17 mouse cellular contexts compared by ENCODE assay signal in the genomic region with DNA sequence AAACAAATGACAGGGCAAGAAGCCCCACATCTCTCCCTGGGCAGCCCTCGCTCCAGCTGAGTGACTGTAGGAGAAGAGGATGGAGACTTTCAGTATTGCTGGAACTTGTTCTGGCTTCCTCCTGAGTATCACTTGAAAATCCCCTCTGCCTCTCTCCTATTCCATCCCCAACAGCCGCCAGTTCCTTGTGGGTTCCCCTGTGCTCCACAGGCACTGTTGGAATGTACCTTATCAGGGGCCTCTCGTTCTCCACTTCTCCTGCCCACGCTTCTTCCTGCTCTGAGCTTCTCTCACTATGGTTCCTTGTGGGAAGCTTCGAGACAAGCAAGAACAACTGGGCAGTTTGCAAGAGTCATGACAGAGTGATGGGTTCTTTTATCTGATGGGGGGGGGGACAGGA. TPM values are rescaled to one million over a fixed set of nuclear protein-coding genes. Genes with fewer than 3 reads are reported as not detected.
DNase-seq lines count a peak whose midpoint lies in the region; ATAC-seq lines count a peak whose summit lies in the region.
"Had no signal": no experiment of that assay in that cellular context is flagged by ENCODE, and none has a peak within 500 bp of the region (broad histone marks: within the 10 kb centered on the region; RNA-seq: fewer than 3 reads in every experiment).

No protein-coding gene starts in this region.

- H3K4me2 ChIP-seq in heart, embryonic 13.5 days: peak overlapping the region; percentile 52
- H3K4me2 ChIP-seq in liver, embryonic 12.5 days: peak overlapping the region; percentile 14; the same call in 1 of the 2 replicates
- no peak overlapping the region for H3K4me2 ChIP-seq in liver, embryonic 11.5 days
- no peak overlapping the region for H3K4me2 ChIP-seq in midbrain, embryonic 11.5 days
- no peak overlapping the region for H3K4me2 ChIP-seq in midbrain, embryonic 13.5 days (replicated peaks)
- H3K4me2 ChIP-seq: forebrain, embryonic 13.5 days; hindbrain, embryonic 12.5 days; liver, embryonic 13.5 days had no signal

- DNase-seq in heart, postnatal 36 days: no peak
- no peak for DNase-seq in liver, embryonic 11.5 days (ENCODE audit: low spot score)
- peak; percentile 56 for DNase-seq in midbrain, embryonic 11.5 days (ENCODE audit: low spot score, missing footprints)
- no peak for DNase-seq in left cerebral cortex, postnatal 4 days
- DNase-seq: adrenal gland, postnatal 14 days; cerebellum, adult 9-10 months; kidney, postnatal 25 days; liver, embryonic 13.5 days; thymus, adult 18-20 months had no signal

- no peaks in the 10 kb centered on the region for H3K9me3 ChIP-seq in heart, embryonic 13.5 days
- no peaks in the 10 kb centered on the region for H3K9me3 ChIP-seq in liver, embryonic 12.5 days (replicated peaks)
- H3K9me3 ChIP-seq in liver, embryonic 11.5 days (ENCODE audit: control insufficient read depth, low read length): no peaks in the 10 kb centered on the region
- no peaks in the 10 kb centered on the region for H3K9me3 ChIP-seq in midbrain, embryonic 11.5 days (ENCODE audit: control insufficient read depth, low read length)
- H3K9me3 ChIP-seq in midbrain, embryonic 13.5 days: no peaks in the 10 kb centered on the region
- H3K9me3 ChIP-seq: forebrain, embryonic 13.5 days; hindbrain, embryonic 12.5 days; liver, embryonic 13.5 days; midbrain, embryonic 10.5 days had no signal

- H3K4me3 ChIP-seq in heart, embryonic 13.5 days: 0 out of 2 replicates have a peak overlapping the region, but pooled peaks have one; percentile 13
- no peak overlapping the region for H3K4me3 ChIP-seq in liver, embryonic 12.5 days
- no peak overlapping the region for H3K4me3 ChIP-seq in liver, embryonic 11.5 days (ENCODE audit: low read depth, low read length)
- no peak overlapping the region for H3K4me3 ChIP-seq in midbrain, embryonic 11.5 days (ENCODE audit: low read depth, low read length)
- no peak overlapping the region for H3K4me3 ChIP-seq in midbrain, embryonic 13.5 days (replicated peaks)
- H3K4me3 ChIP-seq: forebrain, embryonic 13.5 days; hindbrain, embryonic 12.5 days; layer of hippocampus, adult 2 months; liver, embryonic 13.5 days; midbrain, embryonic 10.5 days had no signal

- no peak overlapping the region for H3K9ac ChIP-seq in heart, embryonic 13.5 days
- H3K9ac ChIP-seq in liver, embryonic 12.5 days: no peak overlapping the region
- H3K9ac ChIP-seq in liver, embryonic 11.5 days (ENCODE audit: low read depth, low read length): no peak overlapping the region
- no peak overlapping the region for H3K9ac ChIP-seq in midbrain, embryonic 11.5 days (ENCODE audit: low read length)
- no peak overlapping the region for H3K9ac ChIP-seq in midbrain, embryonic 13.5 days (replicated peaks)
- H3K9ac ChIP-seq: forebrain, embryonic 13.5 days; hindbrain, embryonic 12.5 days; liver, embryonic 13.5 days had no signal

- intact Hi-C loops in heart, postnatal 36 days (cut with DNase I): no loop called here
- intact Hi-C loops in left cerebral cortex, postnatal 4 days (cut with DNase I): no loop called here

- H3K27me3 ChIP-seq in heart, embryonic 13.5 days (replicated peaks): no peaks in the 10 kb centered on the region
- no peaks in the 10 kb centered on the region for H3K27me3 ChIP-seq in liver, embryonic 12.5 days (replicated peaks)
- no peaks in the 10 kb centered on the region for H3K27me3 ChIP-seq in liver, embryonic 11.5 days (replicated peaks; ENCODE audit: control insufficient read depth, insufficient read depth, low read length)
- H3K27me3 ChIP-seq in midbrain, embryonic 11.5 days (ENCODE audit: control insufficient read depth, insufficient read depth, low read length): no peaks in the 10 kb centered on the region
- H3K27me3 ChIP-seq in midbrain, embryonic 13.5 days: no peaks in the 10 kb centered on the region
- H3K27me3 ChIP-seq: forebrain, embryonic 13.5 days; hindbrain, embryonic 12.5 days; liver, embryonic 13.5 days had no signal

- H3K36me3 ChIP-seq in heart, embryonic 13.5 days: no peaks in the 10 kb centered on the region
- H3K36me3 ChIP-seq in liver, embryonic 12.5 days: no peaks in the 10 kb centered on the region
- H3K36me3 ChIP-seq in liver, embryonic 11.5 days (ENCODE audit: control insufficient read depth, insufficient read depth, low read length): no peaks in the 10 kb centered on the region
- H3K36me3 ChIP-seq in midbrain, embryonic 11.5 days (ENCODE audit: control insufficient read depth, insufficient read depth, low read length): no peaks in the 10 kb centered on the region
- no peaks in the 10 kb centered on the region for H3K36me3 ChIP-seq in midbrain, embryonic 13.5 days
- H3K36me3 ChIP-seq: hindbrain, embryonic 12.5 days; liver, embryonic 13.5 days; midbrain, embryonic 10.5 days had no signal

- peaks cover 59% of the 10 kb centered on the region for H3K4me1 ChIP-seq in heart, embryonic 13.5 days
- H3K4me1 ChIP-seq in liver, embryonic 12.5 days: peaks cover 48% of the 10 kb centered on the region
- peaks cover 11% of the 10 kb centered on the region for H3K4me1 ChIP-seq in liver, embryonic 11.5 days (replicated peaks; ENCODE audit: control insufficient read depth, insufficient read depth, low read length)
- H3K4me1 ChIP-seq in midbrain, embryonic 11.5 days (ENCODE audit: control insufficient read depth, insufficient read depth, low read length): no peaks in the 10 kb centered on the region
- peaks cover 17% of the 10 kb centered on the region for H3K4me1 ChIP-seq in midbrain, embryonic 13.5 days (replicated peaks)

- peak overlapping the region; percentile 50 for H3K27ac ChIP-seq in heart, embryonic 13.5 days (replicated peaks)
- no peak overlapping the region for H3K27ac ChIP-seq in liver, embryonic 12.5 days
- H3K27ac ChIP-seq in liver, embryonic 11.5 days (ENCODE audit: low read depth, low read length): no peak overlapping the region
- no peak overlapping the region for H3K27ac ChIP-seq in midbrain, embryonic 11.5 days (ENCODE audit: low read depth, low read length)
- H3K27ac ChIP-seq in midbrain, embryonic 13.5 days: no peak overlapping the region
- H3K27ac ChIP-seq: forebrain, embryonic 13.5 days; hindbrain, embryonic 12.5 days; layer of hippocampus, adult 2 months; liver, embryonic 13.5 days; midbrain, embryonic 10.5 days had no signal

- ATAC-seq in heart, embryonic 13.5 days (ENCODE audit: extremely low read depth, insufficient number of reproducible peaks, low FRiP score, low TSS enrichment): no peak
- no peak for ATAC-seq in liver, embryonic 12.5 days
- no peak for ATAC-seq in liver, embryonic 11.5 days (replicated peaks; ENCODE audit: low FRiP score)
- ATAC-seq in midbrain, embryonic 11.5 days (ENCODE audit: low FRiP score): no peak
- ATAC-seq in midbrain, embryonic 13.5 days: no peak
- ATAC-seq: forebrain, embryonic 13.5 days; intestine, postnatal 0 days had no signal

- WGBS in heart, embryonic 13.5 days: 14% methylated on average over 5 of the region's 5 CpGs
- WGBS in liver, embryonic 12.5 days (ENCODE audit: insufficient replicate concordance): 23% methylated on average over 5 of the region's 5 CpGs
- 30% methylated on average over 5 of the region's 5 CpGs for WGBS in liver, embryonic 11.5 days
- WGBS in midbrain, embryonic 11.5 days: 86% methylated on average over 5 of the region's 5 CpGs
- 85% methylated on average over 5 of the region's 5 CpGs for WGBS in midbrain, embryonic 13.5 days

RNA-seq across cellular contexts. Expression of gene Vav3, which starts 23.1 kb away (rescaled TPM):
- polyA plus RNA-seq in heart, embryonic 13.5 days (2015; fragmentation: Nextera tagmentation; extraction: Ambion mirVana): 7.4 and 7.5 TPM in 2 replicates
- total RNA-seq in heart, postnatal 36 days (2021): 1 to 10 TPM; 5.9 to 6.4 TPM
- 5.4 and 7.0 TPM in 2 replicates for polyA plus RNA-seq in liver, embryonic 12.5 days (2016; fragmentation: Nextera tagmentation; extraction: Ambion mirVana)
- polyA plus RNA-seq in liver, embryonic 11.5 days (2014; fragmentation: Nextera tagmentation; extraction: Ambion mirVana): 5.8 and 7.0 TPM in 2 replicates
- polyA plus RNA-seq in midbrain, embryonic 11.5 days (2014; fragmentation: Nextera tagmentation; extraction: Ambion mirVana): 18.4 and 18.6 TPM in 2 replicates
- polyA plus RNA-seq in midbrain, embryonic 13.5 days (2015; fragmentation: Nextera tagmentation; extraction: Ambion mirVana): 32.6 TPM in 2 replicates
- total RNA-seq in left cerebral cortex, postnatal 4 days (2021): 1 to 10 TPM; 6.2 to 8.4 TPM

Comparison
In these comparisons a context has a peak if more than half of its experiments do, and no peak if none do; other contexts are left out.
1. H3K4me2 ChIP-seq: peak in heart, embryonic 13.5 days (single experiment) and liver, embryonic 12.5 days (single experiment); none in liver, embryonic 11.5 days (single experiment), midbrain, embryonic 11.5 days (single experiment) and midbrain, embryonic 13.5 days (single experiment).